Mouse (Mus musculus) skeletal muscle tissue, adult 2 months (tissue): ENCODE measurements at regions not wholly inside any gene's neighbourhood (a gene's known extent, or its start where the extent isn't known, plus 50 kb on each side); places are given as distances from the start of the nearest gene placed in this dataset.

Source experiments
- DNase-seq: peaks from one replicate; pipeline ENCODE4 v3.0.0-alpha.2; 2012; ENCODE audit warnings: low read depth, low spot score

- DNase-seq, result no peak
Measured at GRCm38 (mm10) chr5:79679051-79679450, 1340.9 kb upstream of the Adgrl3 start.

- DNase-seq, result no peak
Measured at GRCm38 (mm10) chr5:79680321-79680720, 1339.6 kb upstream of the Adgrl3 start.

GRCm38 (mm10) chr5:79706631-79707030 is 1313.3 kb upstream of the Adgrl3 start:
- peak; percentile 2 for DNase-seq

- DNase-seq, result no peak
Measured at GRCm38 (mm10) chr5:79734885-79735284, 1285.1 kb upstream of the Adgrl3 start.

GRCm38 (mm10) chr5:79784391-79784790 is 1235.5 kb upstream of the Adgrl3 start:
- no peak for DNase-seq

GRCm38 (mm10) chr5:79826531-79826930 is 1193.4 kb upstream of the Adgrl3 start:
- DNase-seq, result no peak

- DNase-seq, result no peak
Measured at GRCm38 (mm10) chr5:79846456-79846855, 1173.5 kb upstream of the Adgrl3 start.

- no peak for DNase-seq
Measured at GRCm38 (mm10) chr5:79855866-79856265, 1164.1 kb upstream of the Adgrl3 start.

- no peak for DNase-seq
Measured at GRCm38 (mm10) chr5:79900713-79901112, 1119.2 kb upstream of the Adgrl3 start.

- no peak for DNase-seq
Measured at GRCm38 (mm10) chr5:79905341-79905740, 1114.6 kb upstream of the Adgrl3 start.
